Mouse (Mus musculus): ENCODE data around the gene H2al1o. TPM values are rescaled to one million over a fixed set of nuclear protein-coding genes. Genes with fewer than 3 reads are reported as not detected.

Gene H2al1o
- polyA plus RNA-seq (2012; rRNA removed; ENCODE audit: low replicate concordance) = not detected in 2 replicates

GRCm38 (mm10) chrX:9572309-9572708 is at the start of gene H2al1o:
TSS of gene H2al1o (minus strand) at chrX:9572409.

Other genes with a start within 250 kb of the H2al1o start
- gene H2al1k, start 221.8 kb downstream of the H2al1o start, polyA plus RNA-seq (2012; rRNA removed; ENCODE audit: low replicate concordance) = 0.52 TPM in 1 of 2 replicates, not detected in the other
- 3.5 and 8.0 TPM in 2 replicates for gene Cybb, start 84.6 kb downstream of the H2al1o start, polyA plus RNA-seq (2012; rRNA removed; ENCODE audit: low replicate concordance)
- gene Dynlt3, start 90.6 kb upstream of the H2al1o start, polyA plus RNA-seq (2012; rRNA removed; ENCODE audit: low replicate concordance) = 6.5 and 28.1 TPM in 2 replicates